Mouse (Mus musculus): ENCODE data around the gene Dll1. TPM values are rescaled to one million over a fixed set of nuclear protein-coding genes. Genes with fewer than 3 reads are reported as not detected.

The Dll1 gene
- polyA plus RNA-seq, 1 experiment from 2014 or later: 16.3 TPM

Other genes starting within 250 kb of the Dll1 start
- gene Fam120b, start 19.3 kb upstream of the Dll1 start, polyA plus RNA-seq (2015; fragmentation: Nextera tagmentation; extraction: Ambion mirVana): 45.8 and 48.0 TPM in 2 replicates
- gene Psmb1, start 122.9 kb upstream of the Dll1 start, polyA plus RNA-seq (2015; fragmentation: Nextera tagmentation; extraction: Ambion mirVana): 227 and 248 TPM in 2 replicates
- gene Tbp, start 123.0 kb upstream of the Dll1 start, polyA plus RNA-seq (2015; fragmentation: Nextera tagmentation; extraction: Ambion mirVana): 51.1 and 52.6 TPM in 2 replicates
- gene Pdcd2, start 150.4 kb upstream of the Dll1 start, polyA plus RNA-seq (2015; fragmentation: Nextera tagmentation; extraction: Ambion mirVana): 49.8 and 55.0 TPM in 2 replicates
- 1.4 and 1.7 TPM in 2 replicates for gene Prdm9, start 187.5 kb upstream of the Dll1 start, polyA plus RNA-seq (2015; fragmentation: Nextera tagmentation; extraction: Ambion mirVana)